Mouse (Mus musculus) heart, embryonic 15.5 days (tissue): Measurements from ENCODE around the gene Ltf. TPM values are rescaled to one million over a fixed set of nuclear protein-coding genes. Genes with fewer than 3 reads are reported as not detected.
A peak's percentile ranks its signal among the peaks of the same experiment; 100 is the strongest.

Experiments
- ATAC-seq: fragments of 200-750 bp; cut with Nextera tagmentation; replicated peaks from 2 replicates; pipeline ENCODE4 v1.8.0; 2017; ENCODE audit warnings: low read depth, moderate TSS enrichment; ENCODE audit not compliant: insufficient number of reproducible peaks, insufficient read depth, low FRiP score
- H3K27ac ChIP-seq: fragments of 300-500 bp; sonication (generic); 2 replicates; pipeline ENCODE4 v1.5.1; 2015; ENCODE audit warnings: mild to moderate bottlenecking, inconsistent platforms
- H3K27me3 ChIP-seq: fragments of 300-500 bp; sonication (generic); 2 replicates; pipeline ENCODE4 v1.6.1; 2015; ENCODE audit warnings: inconsistent platforms
- H3K36me3 ChIP-seq: fragments of 300-500 bp; sonication (generic); 2 replicates; pipeline ENCODE4 v1.6.1; 2015; ENCODE audit warnings: mild to moderate bottlenecking, inconsistent platforms
- H3K4me1 ChIP-seq: fragments of 300-500 bp; sonication (generic); replicated peaks from 2 replicates; pipeline ENCODE4 v1.6.1; 2015; ENCODE audit warnings: inconsistent platforms
- H3K4me2 ChIP-seq: fragments of 300-500 bp; sonication (generic); 2 replicates; pipeline ENCODE4 v1.6.1; 2015; ENCODE audit warnings: inconsistent platforms, mild to moderate bottlenecking, moderate library complexity
- H3K4me3 ChIP-seq: fragments of 300-500 bp; sonication (generic); 2 replicates; pipeline ENCODE4 v1.5.1; 2015; ENCODE audit warnings: mild to moderate bottlenecking, inconsistent platforms
- H3K9ac ChIP-seq: fragments of 300-500 bp; sonication (generic); 2 replicates; pipeline ENCODE4 v1.6.1; 2015; ENCODE audit warnings: mild to moderate bottlenecking, inconsistent platforms
- H3K9me3 ChIP-seq: fragments of 300-500 bp; sonication (generic); replicated peaks from 2 replicates; pipeline ENCODE4 v1.6.1; 2016; ENCODE audit warnings: inconsistent platforms
- WGBS: fragments of 180-500 bp; shearing (Covaris S2); methylation state at CpG from one replicate; pipeline ENCODE4 v1.1.7; 2015; ENCODE audit warnings: mixed read lengths; 5-methylcytosine and 5-hydroxymethylcytosine counted together
- polyA plus RNA-seq: library from polyadenylated mRNA; unstranded; fragments of >200 nt; fragmentation: Nextera tagmentation; extraction: Ambion mirVana; gene quantifications from 2 replicates; pipeline ENCODE4 v1.2.1, GENCODE M21; 2015

Gene Ltf
- polyA plus RNA-seq, 1 experiment from 2014 or later, result 1.9 TPM

DNA sequence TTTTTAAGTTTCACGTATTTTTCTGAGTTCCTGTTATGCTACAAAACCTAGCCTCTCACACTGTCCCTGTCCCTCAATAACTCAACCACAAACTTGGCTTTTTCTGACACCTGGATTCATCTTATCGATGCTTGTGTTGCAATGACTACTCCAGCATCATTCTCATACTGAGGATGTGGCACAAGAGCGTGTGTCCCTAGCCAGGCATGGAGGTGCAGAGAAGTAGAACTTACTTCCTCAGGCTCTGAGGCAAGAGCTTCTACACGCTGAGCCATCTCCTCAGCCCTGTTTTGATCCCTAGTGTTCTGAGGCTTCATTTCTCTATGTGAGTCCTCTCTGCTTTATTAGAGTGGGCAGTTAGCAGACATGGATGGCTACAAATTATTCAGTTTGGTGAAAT lies 14.6 kb downstream of the Ltf start:
- no peaks in the 10 kb centered on the region for H3K9me3 ChIP-seq
- no peak overlapping the region for H3K4me2 ChIP-seq
- no peak overlapping the region for H3K4me3 ChIP-seq
- no peak overlapping the region for H3K27ac ChIP-seq
- no peak overlapping the region for H3K9ac ChIP-seq
- ATAC-seq, result no peak
- WGBS, result 84% methylated on average over 4 of the region's 4 CpGs
- H3K27me3 ChIP-seq, result no peaks in the 10 kb centered on the region
- H3K36me3 ChIP-seq, result no peaks in the 10 kb centered on the region
- no peaks in the 10 kb centered on the region for H3K4me1 ChIP-seq

DNA sequence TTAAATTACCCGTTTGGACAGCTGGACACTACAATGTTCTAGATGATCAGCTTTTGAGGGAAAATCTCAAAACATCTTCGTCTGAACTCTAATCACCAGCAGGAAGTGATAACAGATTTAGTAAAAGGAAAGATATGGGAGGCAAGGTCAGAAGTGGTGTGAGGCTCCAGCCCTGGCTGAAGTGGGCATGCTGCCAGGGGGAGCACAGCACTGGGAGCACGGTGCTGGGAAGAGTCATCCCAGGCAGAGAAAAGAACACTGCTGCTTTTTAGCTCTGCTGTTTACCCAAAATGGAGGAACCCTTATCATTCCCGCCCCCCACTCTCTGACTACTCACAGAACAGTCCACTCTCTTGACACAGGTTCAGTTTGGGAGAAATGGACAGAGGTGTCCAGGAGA lies 20.9 kb downstream of the Ltf start:
- 53% methylated on average over 4 of the region's 4 CpGs for WGBS
- H3K27me3 ChIP-seq, result no peaks in the 10 kb centered on the region
- no peak overlapping the region for H3K27ac ChIP-seq

GRCm38 (mm10) chr9:111042266-111042665 lies 23.2 kb downstream of the Ltf start:
- Histone ChIP-seq H3K4me3 (no peak overlapping the region), H3K4me2 (no peak overlapping the region), H3K27ac (no peak overlapping the region), H3K9ac (no peak overlapping the region), H3K4me1 (no peaks in the 10 kb centered on the region), H3K27me3 (no peaks in the 10 kb centered on the region), H3K36me3 (no peaks in the 10 kb centered on the region), H3K9me3 (no peaks in the 10 kb centered on the region)
- 78% methylated on average over 5 of the region's 5 CpGs for WGBS
- ATAC-seq, result no peak

More for the DNA sequence above, 20.9 kb downstream of the Ltf start:
- H3K4me2 ChIP-seq, result no peak overlapping the region
- H3K36me3 ChIP-seq, result no peaks in the 10 kb centered on the region
- H3K4me3 ChIP-seq, result no peak overlapping the region
- ATAC-seq, result no peak
- H3K9me3 ChIP-seq, result no peaks in the 10 kb centered on the region
- H3K9ac ChIP-seq, result no peak overlapping the region
- H3K4me1 ChIP-seq, result no peaks in the 10 kb centered on the region

DNA sequence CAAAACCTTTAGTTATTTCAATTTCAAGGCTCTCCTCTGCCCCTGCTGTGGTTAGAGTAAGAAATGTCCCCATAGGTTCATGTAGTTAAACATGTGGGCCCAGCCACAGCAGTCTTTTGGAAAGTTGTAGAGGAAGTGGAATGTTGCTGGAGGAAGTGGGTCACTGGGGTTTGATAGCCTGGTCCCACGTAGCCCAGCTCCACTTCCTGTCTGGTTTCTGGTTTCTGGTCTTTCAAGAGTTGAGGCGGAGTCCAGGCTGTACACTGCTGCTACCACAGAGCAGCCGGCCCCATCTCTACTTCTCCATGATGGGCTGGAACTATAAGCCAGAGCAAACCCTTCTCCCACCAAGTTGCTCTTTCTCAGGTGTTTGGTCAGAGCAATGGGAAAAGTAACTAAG lies 27.2 kb downstream of the Ltf start:
- Histone ChIP-seq H3K36me3 (no peaks in the 10 kb centered on the region), H3K4me2 (no peak overlapping the region), H3K27ac (no peak overlapping the region), H3K4me3 (no peak overlapping the region), H3K27me3 (no peaks in the 10 kb centered on the region), H3K9ac (no peak overlapping the region), H3K9me3 (no peaks in the 10 kb centered on the region), H3K4me1 (peaks cover 3% of the 10 kb centered on the region; the same call in 1 of the 2 replicates)
- 0 out of 2 replicates have a peak, but pooled peaks have one; percentile 35 for ATAC-seq
- WGBS, result 43% methylated on average over 3 of the region's 3 CpGs

DNA sequence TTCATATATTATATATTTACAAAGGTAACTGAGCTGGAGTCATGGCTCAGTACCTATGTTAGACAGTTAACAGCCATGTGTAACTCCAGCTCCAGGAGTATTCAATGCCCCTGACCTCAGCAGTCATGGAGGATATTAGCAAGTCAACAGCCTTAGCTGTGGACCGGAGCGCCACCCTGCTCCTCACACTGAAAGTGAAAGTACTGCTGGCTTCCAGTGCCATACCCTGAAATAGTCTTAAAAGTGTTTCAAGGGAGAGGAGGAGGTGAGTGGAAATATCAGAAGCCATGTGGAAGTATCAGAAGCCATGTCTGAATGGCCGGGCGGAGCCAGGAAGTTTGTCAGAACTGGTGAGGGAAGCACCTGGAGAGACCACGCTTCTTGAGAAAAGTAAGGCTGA lies 28.2 kb downstream of the Ltf start:
- Histone ChIP-seq H3K9ac (no peak overlapping the region), H3K9me3 (no peaks in the 10 kb centered on the region), H3K4me2 (no peak overlapping the region), H3K27me3 (no peaks in the 10 kb centered on the region), H3K4me3 (no peak overlapping the region), H3K4me1 (peaks cover 5% of the 10 kb centered on the region; the same call in 1 of the 2 replicates), H3K36me3 (no peaks in the 10 kb centered on the region), H3K27ac (no peak overlapping the region)
- no peak for ATAC-seq
- 86% methylated on average over 5 of the region's 5 CpGs for WGBS

DNA sequence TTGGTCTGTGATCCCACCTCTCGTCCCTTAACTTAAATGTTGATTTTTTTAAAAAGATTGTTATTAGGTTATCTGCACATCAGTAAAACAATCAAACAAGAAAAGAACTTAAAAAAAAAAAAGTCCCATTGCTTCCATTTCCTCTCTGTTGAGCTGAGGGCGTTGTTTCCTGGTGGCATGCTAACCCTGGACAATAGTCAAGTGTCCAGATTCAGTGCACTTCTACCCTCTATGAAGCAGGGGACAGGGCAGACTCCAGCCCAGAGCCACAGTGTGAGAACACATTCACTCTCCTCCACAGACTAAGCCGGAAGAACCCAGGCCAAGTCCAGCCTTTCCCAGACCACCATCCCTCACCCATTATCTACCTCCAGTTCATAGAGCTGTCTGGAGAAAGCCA lies 29.4 kb downstream of the Ltf start:
- no peak overlapping the region for H3K4me2 ChIP-seq
- no peak for ATAC-seq
- H3K36me3 ChIP-seq, result no peaks in the 10 kb centered on the region
- no peaks in the 10 kb centered on the region for H3K27me3 ChIP-seq
- H3K27ac ChIP-seq, result no peak overlapping the region
- peaks cover 5% of the 10 kb centered on the region; the same call in 1 of the 2 replicates for H3K4me1 ChIP-seq
- 67% methylated on average over 3 of the region's 3 CpGs for WGBS
- H3K9me3 ChIP-seq, result no peaks in the 10 kb centered on the region
- no peak overlapping the region for H3K9ac ChIP-seq
- H3K4me3 ChIP-seq, result no peak overlapping the region

DNA sequence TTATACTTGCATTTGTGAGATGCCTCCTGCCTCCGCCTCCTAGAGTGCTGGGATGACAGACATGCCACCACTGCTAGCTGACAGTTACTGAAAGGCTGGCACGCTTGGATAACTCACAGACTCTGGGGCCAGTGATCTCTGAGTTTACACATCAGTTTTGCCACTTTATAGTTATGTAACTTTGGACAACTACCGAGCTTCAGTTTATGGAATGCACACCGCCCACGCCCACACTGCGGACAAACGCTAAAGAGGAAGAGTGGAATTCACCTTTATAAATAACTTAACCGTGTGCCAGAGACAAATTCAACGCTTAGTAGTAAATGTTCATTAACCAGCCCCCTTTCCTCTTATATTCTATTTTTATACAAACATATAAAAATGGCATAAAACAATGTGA lies 35.9 kb downstream of the Ltf start:
- Histone ChIP-seq H3K27ac (no peak overlapping the region), H3K4me3 (no peak overlapping the region), H3K4me2 (peak overlapping the region; percentile 87; the same call in 1 of the 2 replicates)

DNA sequence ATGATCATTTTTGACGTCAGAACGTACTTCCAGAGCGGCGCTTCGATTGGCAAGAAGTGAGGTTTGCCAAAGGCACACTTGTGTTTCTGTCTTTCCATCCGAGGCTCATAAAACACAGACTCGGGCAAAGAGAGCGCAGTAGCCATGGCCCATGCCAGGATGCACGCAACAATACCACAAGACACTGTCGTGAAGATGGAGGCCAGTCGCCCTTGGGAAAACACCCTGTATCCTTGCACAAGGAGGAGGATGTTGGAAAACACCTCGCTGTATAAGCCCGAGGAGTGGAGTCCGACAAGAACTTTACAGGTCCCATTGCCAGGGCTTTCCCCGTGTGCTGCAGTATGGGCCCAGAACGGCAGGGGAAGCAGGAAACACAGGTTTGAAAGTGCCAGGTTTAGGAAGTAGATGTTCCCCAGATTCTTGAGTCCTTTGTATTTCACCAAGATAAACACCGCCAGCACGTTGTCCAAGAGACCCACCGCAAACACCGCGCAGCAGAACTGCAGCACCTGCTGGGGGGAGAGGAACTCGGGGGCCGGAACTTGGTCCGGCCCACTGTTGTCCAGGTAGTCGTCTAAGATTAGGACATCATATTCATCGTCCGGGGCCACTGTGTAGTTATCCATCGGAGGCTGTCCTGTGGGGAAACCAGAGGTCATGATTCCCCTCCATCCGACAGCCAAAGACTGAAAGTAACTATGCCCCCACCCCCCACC lies 36.9 kb downstream of the Ltf start:
- ATAC-seq, result no peak
- 46% methylated on average over 29 of the region's 29 CpGs for WGBS
- Histone ChIP-seq H3K9ac (peak overlapping the region; percentile 57), H3K4me2 (peak overlapping the region; percentile 87), H3K4me1 (peaks cover 24% of the 10 kb centered on the region), H3K36me3 (no peaks in the 10 kb centered on the region), H3K9me3 (no peaks in the 10 kb centered on the region), H3K27me3 (no peaks in the 10 kb centered on the region), H3K4me3 (peak overlapping the region; percentile 61), H3K27ac (peak overlapping the region; percentile 75; the same call in 1 of the 2 replicates)

More for the DNA sequence above, 35.9 kb downstream of the Ltf start:
- no peaks in the 10 kb centered on the region for H3K9me3 ChIP-seq
- H3K4me1 ChIP-seq, result peaks cover 25% of the 10 kb centered on the region
- no peaks in the 10 kb centered on the region for H3K36me3 ChIP-seq
- ATAC-seq, result no peak
- no peaks in the 10 kb centered on the region for H3K27me3 ChIP-seq
- H3K9ac ChIP-seq, result no peak overlapping the region
- WGBS, result 61% methylated on average over 9 of the region's 9 CpGs

DNA sequence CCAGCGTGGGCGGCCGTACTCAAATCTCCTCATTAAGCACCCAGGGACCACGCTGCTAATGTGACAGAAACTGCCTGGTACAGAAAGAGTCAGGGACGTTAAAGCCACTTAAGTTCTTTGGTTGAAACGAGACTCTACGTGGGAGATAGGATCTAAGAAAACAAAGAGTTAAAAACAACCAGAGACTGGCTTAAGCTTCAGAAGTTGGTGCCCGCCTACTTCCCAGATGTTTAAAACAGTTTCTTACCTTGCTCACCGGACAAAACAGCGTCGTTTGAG lies 37.4 kb downstream of the Ltf start:
- Histone ChIP-seq H3K27ac (peak overlapping the region; percentile 75), H3K9ac (peak overlapping the region; percentile 57), H3K4me1 (peaks cover 20% of the 10 kb centered on the region), H3K4me3 (peak overlapping the region; percentile 61), H3K9me3 (no peaks in the 10 kb centered on the region), H3K36me3 (no peaks in the 10 kb centered on the region), H3K4me2 (peak overlapping the region; percentile 87), H3K27me3 (no peaks in the 10 kb centered on the region)
- no peak for ATAC-seq
- under 1% methylated on average over 11 of the region's 11 CpGs for WGBS

GRCm38 (mm10) chr9:111056798-111057543 lies 37.9 kb downstream of the Ltf start, which contains the start of gene Ccrl2:
Ccrl2 (minus strand) TSS chr9:111057519.
- Histone ChIP-seq H3K36me3 (no peaks in the 10 kb centered on the region), H3K9ac (peak within 1 kb of the TSS; percentile 57), H3K9me3 (no peaks in the 10 kb centered on the region), H3K4me1 (peaks cover 20% of the 10 kb centered on the region), H3K4me3 (peak within 1 kb of the TSS; percentile 61), H3K27me3 (no peaks in the 10 kb centered on the region), H3K4me2 (peak within 1 kb of the TSS; percentile 87), H3K27ac (peak within 1 kb of the TSS; percentile 75)
- ATAC-seq, result peak; percentile 58
- 2% methylated on average over 17 of the region's 17 CpGs for WGBS

DNA sequence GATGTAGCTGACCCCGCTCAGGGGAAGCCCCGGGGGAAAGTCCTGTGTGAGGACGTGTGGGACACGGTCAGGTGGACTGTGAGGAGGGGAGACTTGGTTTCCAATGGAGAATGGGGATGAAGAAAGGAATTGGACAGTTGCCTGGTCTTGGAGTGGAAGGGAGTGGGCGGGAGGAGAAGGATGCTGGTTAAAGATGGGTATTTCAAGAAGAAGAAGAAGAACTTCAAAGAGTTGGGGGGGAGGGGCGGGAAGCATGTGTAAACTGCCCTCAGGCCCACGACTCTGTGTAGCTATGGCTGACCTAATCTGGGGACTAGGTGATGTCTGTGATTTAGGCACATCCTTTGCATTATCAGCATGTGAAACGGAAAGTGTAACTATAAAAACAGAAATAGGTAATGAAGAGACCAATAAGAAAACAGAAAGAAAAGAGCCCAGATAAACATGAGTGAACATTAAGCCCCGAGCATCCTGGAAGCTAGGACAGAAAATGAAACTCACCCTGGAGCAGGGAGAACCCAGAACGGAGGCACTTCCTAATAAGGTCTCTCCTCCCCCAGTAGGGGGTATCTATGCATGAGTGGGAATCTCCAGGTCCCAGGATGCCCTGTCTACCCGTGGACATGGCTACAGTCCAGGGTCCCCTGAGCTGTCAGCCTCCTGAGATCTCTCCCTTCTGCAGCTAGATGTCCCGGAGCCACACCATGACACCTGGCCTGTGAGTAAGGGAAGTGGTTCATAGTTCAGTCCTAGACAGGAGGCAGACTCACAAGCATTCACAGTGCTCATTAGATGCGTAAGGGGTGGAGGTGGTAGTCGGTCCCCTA lies 38.7 kb downstream of the Ltf start:
- no peak for ATAC-seq
- WGBS, result 43% methylated on average over 14 of the region's 14 CpGs
- H3K27ac ChIP-seq, result peak overlapping the region; percentile 75
- no peaks in the 10 kb centered on the region for H3K36me3 ChIP-seq
- H3K4me2 ChIP-seq, result peak overlapping the region; percentile 87
- no peaks in the 10 kb centered on the region for H3K27me3 ChIP-seq
- H3K9ac ChIP-seq, result no peak overlapping the region
- H3K9me3 ChIP-seq, result no peaks in the 10 kb centered on the region
- H3K4me1 ChIP-seq, result peaks cover 20% of the 10 kb centered on the region
- H3K4me3 ChIP-seq, result peak overlapping the region; percentile 61
